Mouse (Mus musculus) B cell, adult 2 months (primary cell): ENCODE data around the gene Hoxb1.

Experiments
- DNase-seq, 2 experiments: peaks; one replicate each; pipeline ENCODE4 v3.0.0; 2022

The Hoxb1 gene

GRCm38 (mm10) chr11:96334998-96335397, 30.6 kb upstream of the Hoxb1 start:
- DNase-seq: no peak

GRCm38 (mm10) chr11:96336597-96336996, 29.0 kb upstream of the Hoxb1 start:
- DNase-seq: no peak

DNA sequence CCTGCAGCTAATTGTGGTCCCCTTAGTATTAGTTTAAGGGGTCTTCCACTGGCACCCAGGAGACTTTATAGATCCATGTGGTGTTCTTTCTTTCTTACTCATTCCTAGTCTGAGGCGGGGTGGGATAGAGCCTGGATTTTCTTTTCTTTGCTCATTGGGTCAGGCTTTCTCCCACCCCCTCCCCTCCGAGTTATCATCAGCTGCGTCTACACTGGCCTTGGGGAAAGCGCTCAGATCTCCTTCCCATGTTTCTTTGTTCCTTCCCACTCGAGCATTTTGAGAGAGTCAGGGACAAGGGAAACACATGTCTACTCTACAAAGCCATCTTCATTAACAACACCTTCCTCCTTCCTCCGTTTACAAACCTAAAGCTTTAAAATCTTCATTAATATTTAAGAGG, 28.5 kb upstream of the Hoxb1 start:
- no peak for DNase-seq

GRCm38 (mm10) chr11:96338957-96339855, 26.3 kb upstream of the Hoxb1 start:
- no peak for DNase-seq

DNA sequence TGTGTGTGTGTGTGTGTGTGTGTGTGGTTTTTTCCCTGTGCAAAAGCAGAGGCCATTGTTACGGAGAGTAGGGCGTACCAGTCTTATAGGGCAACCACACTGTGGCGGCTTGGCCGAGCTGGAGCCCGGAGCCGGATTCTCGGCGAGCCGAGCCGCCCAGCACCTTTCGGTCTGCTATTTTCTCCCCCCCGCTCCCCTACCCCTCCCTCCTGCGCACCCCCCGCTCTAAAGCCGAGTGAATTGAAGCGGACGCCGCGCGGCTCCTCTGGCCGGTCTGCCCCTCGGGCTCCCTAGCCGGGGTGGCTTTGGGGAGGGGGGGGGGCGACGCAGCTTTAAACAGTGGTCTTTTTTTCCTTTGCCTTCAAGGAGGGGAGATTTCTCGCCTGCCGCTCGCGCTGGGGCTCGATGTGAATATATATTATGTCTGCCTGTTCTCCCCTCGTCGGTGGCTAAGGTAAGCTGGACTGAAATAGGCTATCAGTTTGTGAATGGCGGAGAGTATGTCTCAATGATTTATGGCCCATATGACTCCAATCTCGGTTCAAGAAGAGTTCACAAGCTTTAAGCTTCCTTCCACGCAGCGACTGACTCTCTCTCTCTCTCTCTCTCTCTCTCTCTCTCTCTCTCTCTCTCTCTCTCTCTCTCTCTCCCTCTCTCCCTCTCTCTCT, 24.7 kb upstream of the Hoxb1 start:
- no peak for DNase-seq

DNA sequence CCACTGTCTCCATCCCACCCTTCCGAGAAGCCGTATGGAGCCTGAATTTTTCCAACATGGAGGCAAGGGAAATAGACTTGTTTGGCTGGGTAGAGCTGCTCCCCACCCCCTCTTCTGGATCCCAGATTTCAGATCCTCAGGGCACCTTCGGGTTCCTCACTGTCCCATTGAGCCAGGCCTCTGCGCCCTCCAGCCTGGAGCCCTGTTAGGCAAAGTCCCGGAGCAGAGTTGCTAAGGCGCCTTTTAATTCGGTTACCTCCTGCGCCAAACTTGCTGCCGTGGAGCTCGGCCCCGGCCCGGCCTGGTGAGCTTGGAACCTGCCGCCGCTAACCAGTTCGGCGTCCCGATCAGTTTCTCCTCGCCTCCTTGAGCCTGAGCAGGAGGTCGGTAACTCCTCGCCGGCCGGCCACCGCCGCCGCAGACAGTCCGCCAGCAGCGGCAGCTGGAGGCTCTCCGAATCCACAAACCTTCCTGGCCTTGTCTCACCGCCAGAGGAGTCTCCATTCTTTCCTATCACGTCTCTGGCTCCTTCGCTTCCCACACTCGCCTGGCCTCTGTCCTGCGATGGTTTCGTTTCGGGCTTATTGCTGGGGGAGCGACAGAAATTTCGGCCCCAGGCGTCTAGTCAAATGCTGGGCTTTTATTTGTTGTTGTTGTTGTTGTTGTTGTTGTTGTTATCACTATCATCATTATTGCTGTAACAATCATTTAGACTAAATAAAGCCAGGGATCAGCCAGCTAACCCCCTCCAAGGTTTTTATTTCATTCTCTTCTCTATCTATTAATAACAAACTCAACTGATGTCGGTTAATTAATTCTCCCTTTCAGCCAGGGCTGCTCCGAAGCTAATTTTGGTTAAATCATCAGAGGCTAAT, 23.6 kb upstream of the Hoxb1 start:
- no peak for DNase-seq

DNA sequence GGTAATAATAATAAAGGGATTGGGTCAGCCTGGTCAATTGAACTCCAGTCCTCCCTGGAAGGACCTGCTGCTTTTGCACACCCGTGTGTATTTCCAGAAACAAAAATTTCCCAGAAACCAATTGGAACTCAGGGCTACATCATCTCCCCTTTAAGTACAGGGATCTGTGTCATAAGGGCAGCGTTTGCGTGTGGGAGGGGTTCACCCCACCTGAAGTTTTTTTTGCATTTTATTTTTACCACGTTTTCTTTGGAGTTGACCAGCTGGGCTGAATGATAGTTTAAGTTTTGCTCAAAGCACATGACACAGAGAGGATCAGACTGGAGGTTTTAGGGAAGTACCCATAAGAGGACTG, 23.0 kb upstream of the Hoxb1 start:
- DNase-seq: no peak

GRCm38 (mm10) chr11:96343206-96343745, 22.3 kb upstream of the Hoxb1 start:
- no peak for DNase-seq

DNA sequence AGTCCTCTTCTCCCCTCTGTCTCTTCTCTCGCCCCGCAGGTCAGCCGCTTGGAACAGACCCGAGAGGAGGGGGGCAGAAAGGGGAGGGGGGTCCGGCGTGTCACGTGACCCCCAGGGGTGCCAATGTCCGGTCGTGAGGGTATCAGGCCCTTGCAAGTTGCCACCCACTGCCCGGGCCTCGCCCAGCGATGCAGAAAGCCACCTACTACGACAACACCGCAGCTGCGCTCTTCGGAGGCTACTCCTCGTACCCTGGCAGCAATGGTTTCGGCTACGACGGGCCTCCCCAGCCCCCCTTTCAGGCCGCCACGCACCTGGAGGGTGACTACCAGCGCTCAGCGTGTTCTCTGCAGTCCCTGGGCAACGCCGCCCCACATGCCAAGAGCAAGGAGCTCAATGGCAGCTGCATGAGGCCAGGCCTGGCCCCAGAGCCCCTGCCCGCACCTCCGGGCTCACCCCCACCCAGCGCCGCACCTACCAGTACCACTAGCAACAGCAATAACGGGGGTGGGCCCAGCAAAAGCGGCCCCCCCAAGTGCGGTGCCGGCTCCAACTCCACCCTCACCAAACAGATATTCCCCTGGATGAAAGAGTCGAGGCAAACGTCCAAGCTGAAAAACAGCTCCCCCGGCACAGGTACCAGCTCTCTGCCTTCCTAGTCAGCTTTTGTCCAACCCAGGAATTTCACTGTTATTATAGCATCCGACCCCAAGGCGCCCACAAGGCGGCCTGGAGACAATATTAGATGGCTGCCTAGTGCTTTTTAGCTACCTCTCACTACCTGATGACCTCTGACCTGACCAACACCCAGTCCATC, 21.3 kb upstream of the Hoxb1 start:
- DNase-seq: no peak

DNA sequence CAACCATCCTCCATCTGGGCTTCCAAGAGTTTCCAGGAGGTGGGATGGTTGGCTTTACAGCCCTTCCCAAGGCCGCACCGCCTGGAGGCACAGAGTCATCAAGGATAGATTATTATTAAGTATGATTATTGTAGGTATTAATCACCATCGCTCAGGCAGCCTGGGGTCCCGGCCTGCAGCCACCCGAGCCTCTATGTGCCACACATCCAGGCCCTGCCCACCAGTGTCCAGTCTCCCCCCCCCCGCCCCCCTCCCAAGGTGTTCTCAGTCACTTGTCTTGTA, 20.7 kb upstream of the Hoxb1 start:
- no peak for DNase-seq

DNA sequence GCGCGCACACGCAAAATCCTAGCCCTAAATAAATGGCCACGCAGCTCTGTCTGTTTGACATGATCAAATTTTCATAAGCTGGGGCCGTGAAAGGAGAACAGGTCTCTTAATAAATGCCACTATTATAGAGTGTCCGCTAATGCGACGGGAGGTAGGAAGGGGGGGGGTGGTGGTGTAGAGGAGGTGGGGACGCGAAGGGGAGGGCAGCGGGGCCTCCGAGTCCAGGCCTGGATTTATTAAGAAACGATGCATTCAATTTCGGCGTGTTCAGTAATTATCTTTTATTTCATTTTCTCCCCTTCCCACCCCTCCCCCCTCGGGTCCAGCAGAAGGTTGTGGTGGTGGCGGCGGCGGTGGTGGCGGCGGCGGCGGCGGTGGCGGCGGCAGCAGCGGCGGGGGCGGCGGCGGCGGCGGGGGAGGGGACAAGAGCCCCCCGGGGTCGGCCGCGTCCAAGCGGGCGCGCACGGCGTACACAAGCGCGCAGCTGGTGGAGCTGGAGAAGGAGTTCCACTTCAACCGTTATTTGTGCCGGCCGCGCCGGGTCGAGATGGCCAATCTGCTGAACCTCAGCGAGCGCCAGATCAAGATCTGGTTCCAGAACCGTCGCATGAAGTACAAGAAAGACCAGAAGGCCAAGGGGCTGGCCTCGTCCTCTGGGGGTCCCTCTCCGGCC, 20.2 kb upstream of the Hoxb1 start:
- no peak for DNase-seq

DNA sequence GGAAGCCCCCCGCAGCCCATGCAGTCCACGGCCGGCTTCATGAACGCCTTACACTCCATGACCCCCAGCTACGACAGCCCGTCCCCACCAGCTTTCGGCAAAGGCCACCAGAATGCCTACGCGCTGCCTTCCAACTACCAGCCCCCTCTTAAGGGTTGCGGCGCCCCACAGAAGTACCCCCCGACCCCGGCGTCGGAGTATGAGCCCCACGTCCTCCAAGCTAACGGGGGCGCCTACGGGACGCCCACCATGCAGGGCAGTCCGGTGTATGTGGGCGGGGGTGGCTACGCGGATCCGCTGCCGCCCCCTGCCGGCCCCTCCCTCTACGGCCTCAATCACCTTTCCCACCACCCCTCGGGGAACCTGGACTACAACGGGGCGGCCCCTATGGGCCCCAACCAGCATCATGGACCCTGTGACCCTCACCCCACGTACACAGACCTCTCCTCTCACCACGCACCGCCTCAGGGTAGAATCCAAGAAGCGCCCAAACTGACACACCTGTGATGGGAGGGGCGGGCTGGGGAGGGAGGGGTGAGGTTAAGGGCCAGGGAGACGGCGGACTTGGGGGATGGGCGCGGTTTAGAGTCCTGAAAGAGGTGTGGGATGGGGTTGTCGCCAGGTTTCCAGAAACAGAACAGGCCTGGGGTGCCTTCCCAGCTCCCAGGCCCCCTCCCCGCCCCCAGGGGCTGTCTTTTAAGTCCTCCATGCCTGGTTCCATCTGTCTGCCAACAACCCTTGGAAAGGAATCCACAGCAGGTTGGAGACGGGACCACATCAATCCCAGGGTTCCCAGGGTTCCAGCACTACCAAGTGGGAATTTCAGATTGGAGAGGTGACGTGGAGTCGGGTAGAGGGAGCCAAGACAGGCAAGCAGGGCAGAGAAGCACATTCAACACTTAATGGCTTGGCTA, 19.4 kb upstream of the Hoxb1 start:
- no peak for DNase-seq

DNA sequence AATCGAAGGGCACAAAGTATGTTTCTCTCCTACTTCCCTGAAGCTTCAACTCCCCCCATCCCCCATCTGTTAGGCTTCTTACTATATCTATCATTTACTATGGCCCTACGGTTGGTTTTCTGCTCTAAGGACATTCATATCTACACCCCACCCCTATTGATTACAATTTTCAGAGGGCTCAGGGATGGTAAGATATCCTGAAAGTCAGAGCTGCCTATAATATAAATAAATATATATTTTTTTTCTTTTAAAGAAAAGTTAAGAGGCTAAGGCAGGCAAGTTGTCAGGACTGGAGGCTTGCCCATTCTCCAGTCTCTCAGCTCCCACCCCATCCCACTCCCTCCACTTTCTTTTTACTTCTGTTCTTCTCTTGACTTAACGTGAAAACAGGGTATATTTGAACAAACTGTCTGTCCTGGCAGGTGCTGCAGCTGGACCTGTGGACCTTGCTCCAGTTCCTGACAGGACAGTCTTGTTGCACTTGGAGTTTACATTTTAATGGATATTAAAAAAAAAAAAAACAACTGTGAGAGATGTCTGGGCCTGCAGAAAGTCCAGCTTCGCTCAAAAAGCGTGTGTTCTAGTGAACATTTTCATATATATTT, 18.5 kb upstream of the Hoxb1 start:
- DNase-seq: no peak

GRCm38 (mm10) chr11:96347717-96348116, 17.8 kb upstream of the Hoxb1 start:
- no peak for DNase-seq

DNA sequence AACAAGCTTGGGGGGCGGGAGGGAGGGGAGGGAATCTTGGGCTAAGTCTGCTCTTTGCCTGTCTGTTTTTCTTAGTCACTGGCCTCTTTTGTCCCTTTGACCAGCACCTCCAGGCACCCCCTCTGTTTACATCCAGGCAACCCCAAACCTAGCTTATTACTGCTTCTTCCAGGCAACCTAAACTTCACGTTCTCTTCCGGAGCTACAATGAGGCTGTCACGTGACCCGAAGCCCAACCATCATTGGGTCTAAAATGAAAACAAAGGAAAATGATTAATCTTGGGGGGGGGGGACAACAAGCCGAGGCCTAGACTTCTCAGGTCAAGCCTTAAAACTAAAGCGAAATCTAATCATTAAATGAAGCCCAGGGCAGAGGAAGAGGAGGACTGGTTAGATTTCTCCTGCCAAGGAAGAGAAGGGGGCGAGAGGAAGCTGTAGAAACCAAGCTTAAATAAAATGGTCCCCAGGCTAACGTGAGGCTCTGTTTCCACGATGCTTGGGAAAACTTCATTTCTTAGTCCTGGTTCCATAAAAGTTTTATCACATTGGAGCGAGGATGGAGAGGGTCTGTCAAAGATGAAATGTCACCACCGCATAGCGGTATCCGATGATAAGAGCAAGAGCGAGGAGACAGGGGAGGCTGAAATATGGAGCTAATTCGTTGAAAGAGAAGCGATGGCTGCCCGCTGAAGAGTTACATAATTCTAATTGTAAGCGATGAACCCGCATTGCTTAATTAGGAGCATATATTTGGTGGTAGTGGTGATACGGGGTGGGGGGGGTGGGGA, 17.2 kb upstream of the Hoxb1 start:
- DNase-seq: no peak

- no peak for DNase-seq
These were observed 16.6 kb upstream of the Hoxb1 start for GRCm38 (mm10) chr11:96348988-96349387.

GRCm38 (mm10) chr11:96349491-96350340, 15.8 kb upstream of the Hoxb1 start:
- DNase-seq: no peak

DNA sequence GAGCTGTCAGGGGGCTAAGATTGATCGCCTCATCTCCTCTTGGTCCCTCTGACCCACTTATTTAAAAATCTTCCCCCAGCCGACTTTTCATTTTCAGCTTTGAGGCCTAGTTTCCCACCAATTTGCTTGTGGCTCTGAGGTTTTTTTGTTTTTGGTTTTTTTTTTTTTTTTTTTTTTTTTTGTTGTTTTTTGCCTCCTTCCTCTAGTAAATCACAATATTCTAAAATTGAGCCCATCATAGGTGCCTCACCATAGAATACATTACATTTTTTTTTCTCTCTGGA, 15.3 kb upstream of the Hoxb1 start, which contains the start of gene Hoxb2:
Gene Hoxb2 (plus strand): TSS at position 185 of the 284 bp plus-strand sequence.
- no peak for DNase-seq

- DNase-seq: no peak
These were observed 14.8 kb upstream of the Hoxb1 start for GRCm38 (mm10) chr11:96350791-96351190.
